Mouse (Mus musculus) cerebellum, postnatal 4 days (tissue): ENCODE measurements around the gene 9230112D13Rik.
A peak's percentile ranks its signal among the peaks of the same experiment; 100 is the strongest.

ENCODE experiments used
- DNase-seq, 2 experiments: peaks; one replicate each; pipeline ENCODE4 v3.0.0; 2022; ENCODE audit warnings: low spot score in 2 of 2, mixed read lengths in 1 of 2

Gene 9230112D13Rik

GRCm38 (mm10) chr14:34522701-34523100, at the start of gene 9230112D13Rik:
Gene 9230112D13Rik (minus strand): TSS chr14:34522801.
- no peak for DNase-seq

DNA sequence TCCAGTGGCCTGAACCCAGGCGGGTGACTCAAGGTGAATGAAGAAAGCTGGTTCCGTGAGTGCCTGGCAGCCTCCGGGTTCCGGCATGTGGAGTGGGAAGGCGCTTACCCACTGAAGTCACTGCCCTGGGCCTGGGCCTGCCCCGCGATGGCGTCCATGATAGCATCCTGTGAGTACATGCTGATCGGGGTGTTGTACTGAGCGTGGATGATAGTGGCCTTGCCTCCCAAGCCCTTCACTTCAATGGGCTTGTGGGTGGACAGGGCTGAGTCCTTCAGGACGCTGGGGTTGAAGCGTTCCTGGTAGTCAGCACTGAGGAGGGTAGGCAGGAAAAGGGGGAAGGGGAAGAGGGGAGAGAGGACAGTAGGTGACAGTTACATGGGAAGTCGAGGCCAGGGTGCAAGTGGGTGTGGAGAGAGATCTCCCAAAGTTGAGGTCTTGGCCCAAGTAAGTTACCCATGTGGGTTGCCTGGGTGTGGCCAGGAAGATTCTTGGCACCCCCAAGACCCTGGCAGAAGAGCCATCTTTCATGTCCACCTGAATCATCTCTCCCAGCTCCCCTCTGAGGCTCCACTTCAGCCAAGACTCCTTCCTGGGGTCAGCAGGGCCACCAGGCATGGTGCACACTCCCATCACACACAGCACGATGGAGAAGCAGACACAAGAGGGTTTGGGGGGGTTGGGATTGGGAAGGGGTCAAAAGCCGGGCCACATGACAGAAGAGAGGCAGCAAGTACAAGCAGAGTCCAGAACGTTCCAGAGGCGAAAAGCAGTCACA, 49.2 kb upstream of the 9230112D13Rik start:
- no peak for DNase-seq

DNA sequence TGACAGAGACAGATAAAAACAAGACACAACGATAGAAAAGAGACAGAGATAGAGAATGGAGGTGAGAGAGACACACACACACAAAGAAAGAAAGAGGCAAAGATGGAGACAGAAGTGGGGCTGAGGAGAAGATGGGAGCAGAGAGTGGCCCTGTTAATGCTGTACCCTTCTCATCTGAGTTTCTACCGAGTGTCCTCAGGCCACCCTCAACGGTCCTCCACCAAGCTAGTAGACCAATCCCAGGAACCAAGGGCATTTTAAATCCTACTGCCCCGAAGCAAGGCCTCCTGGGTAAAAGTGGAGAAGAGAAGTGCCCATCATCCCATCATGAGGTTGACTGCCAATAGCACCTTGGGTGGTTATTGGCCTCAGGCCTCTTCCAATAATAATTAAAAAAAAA, 48.3 kb upstream of the 9230112D13Rik start:
- no peak for DNase-seq

DNA sequence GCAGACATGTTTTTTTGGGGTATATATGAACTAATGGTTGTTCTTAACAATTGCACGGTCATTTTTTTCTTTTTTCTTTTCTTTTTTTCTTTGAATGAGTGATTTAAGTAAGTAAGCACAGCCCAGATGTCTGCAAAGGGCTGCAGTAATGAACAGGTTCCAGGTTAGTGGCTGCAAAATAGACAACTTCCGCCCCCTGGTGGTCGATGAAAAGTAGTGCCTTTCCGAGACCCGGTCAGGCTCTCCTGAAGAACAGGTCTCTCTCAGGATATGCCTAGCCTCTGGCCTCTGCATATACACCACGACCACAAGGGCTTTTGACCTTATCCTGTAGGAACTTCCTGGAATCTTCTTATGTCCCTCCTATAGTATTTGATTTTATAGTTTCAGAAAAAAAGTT, 47.7 kb upstream of the 9230112D13Rik start:
- DNase-seq = peak; percentile 71 to 83

DNA sequence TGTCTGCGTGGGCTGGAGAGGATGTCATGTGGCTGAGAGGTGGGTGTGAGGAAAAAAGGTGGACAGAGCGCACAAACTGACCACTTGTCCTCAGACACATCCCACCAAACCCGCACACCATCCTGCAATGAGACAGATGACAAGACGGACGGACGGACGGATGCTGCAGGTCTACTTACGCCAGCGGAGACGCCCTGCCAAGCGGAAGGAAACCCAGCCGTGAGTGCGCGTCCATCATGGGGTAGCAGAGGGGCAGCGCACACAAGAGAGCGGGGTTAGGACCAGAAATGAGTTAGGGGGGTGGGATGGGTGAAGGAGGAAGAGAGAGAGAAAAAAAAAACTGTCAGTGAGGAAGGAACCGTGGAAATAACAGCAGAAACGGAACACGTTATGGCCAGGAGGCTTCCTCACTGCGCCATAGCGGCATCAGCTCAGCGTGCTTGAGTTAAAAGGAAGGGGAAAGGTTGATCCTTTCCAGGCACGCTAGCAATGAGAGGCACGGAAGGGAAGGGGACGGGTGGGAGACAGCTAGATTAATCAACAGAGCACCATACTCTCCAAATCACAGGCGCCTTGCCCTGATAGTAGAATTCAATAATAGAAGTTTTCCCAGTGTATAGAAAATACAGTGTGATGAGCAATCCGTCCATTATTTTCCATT, 47.1 kb upstream of the 9230112D13Rik start:
- no peak for DNase-seq

DNA sequence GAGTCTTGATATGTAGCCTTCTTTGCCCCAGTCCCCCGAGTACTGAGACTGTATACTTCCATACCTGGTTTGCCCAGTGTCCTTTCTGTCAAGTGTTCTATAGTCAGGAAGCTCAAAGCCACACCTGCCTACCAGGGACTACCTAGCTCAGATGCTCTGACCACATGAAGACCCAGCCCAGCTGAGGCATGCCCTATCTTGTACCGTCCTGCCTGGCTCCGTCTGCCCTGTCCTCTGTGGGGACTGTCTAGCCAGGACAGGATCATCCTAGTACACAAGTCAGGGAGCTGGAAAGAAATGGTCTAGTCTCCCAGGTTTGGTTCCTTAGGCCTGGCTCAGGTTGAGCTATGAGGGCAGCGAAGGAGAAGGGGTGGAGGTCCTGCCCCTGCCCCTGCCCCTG, 46.0 kb upstream of the 9230112D13Rik start:
- DNase-seq = no peak

DNA sequence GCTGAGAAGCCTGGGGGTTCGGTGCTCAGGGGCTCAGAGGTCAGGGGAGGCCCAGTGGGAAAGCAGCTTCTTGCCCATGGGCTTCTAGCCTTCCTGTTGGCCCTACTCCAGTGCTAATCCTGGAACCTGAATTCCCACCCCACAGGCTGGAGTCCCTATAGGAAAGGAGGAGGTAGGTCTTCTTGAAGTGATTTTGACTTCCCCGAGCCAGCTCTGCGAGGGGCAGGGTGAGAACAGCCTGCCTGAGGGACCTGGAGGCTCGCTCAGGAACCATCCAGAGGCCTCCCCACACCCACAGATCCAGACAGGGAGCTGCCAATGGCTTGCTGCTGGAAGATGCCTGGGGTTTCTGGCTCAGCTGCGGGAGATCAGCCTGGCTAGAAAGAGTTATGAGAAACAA, 45.1 kb upstream of the 9230112D13Rik start:
- no peak for DNase-seq

- no peak for DNase-seq
Observed at GRCm38 (mm10) chr14:34566530-34566929, 43.9 kb upstream of the 9230112D13Rik start.

DNA sequence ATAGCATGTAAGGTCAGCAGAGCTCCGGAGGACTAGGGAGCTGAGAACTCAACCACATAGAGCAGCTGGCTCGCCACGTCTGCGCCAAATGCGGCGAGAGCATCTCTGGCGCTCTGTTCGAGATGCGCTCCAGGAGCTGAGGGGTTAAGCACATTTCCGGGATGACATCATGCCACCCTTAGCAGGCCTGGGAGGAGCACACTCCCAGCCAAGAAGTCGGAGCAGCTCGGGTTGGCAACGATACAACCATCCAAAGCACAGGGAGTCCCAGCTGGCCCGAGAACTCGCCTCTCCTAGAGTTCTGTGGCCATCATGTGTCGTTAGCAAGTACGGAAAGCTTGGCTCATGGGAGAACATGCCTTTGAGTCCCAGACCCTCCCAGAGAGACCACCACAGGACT, 43.1 kb upstream of the 9230112D13Rik start:
- peak in 1 of 2 experiments; percentile 24 for DNase-seq

- no peak for DNase-seq
Observed at GRCm38 (mm10) chr14:34564646-34565045, 42.0 kb upstream of the 9230112D13Rik start.

DNA sequence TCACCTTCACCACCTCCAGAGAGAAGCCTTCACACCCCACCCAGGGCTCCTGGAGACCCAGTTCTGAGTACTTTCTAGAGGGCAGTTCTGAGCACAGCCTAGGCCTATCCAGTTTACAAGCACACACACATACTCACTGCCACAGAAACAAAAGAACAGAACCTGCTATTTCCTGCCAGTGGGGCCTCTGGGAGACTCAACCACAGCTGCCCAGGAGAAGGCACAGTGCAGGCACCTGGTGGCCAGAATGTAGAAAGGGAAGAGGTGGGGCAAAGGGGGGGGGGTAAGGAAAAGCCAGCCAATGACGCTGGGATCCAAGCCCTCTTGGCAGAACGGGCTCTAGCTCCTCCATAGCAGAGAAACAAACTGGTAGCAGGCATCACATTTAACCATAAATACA, 39.8 kb upstream of the 9230112D13Rik start:
- DNase-seq = no peak

- no peak for DNase-seq
Observed at GRCm38 (mm10) chr14:34561647-34562046, 39.0 kb upstream of the 9230112D13Rik start.

GRCm38 (mm10) chr14:34558947-34559346, 36.3 kb upstream of the 9230112D13Rik start:
- DNase-seq = no peak

DNA sequence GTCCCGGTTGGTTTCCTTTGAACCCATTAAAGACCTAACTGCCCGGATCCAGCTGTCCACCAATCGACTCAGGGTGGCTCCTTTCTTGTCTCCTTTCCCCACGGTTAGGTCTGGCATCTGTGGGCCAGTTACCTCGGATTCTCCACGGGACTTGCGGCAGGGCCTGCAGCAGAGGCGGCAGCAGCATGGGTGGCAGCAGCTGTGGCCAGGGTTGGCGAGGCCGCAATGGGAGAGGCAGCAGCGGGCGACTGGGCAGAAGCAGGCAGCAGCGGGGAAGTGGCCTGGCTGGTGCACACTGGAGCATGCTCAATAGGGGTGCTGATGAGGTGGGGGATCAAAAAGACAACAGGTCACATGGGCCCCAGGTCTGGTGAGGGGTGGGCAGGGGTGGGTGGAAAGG, 32.6 kb upstream of the 9230112D13Rik start:
- no peak for DNase-seq

DNA sequence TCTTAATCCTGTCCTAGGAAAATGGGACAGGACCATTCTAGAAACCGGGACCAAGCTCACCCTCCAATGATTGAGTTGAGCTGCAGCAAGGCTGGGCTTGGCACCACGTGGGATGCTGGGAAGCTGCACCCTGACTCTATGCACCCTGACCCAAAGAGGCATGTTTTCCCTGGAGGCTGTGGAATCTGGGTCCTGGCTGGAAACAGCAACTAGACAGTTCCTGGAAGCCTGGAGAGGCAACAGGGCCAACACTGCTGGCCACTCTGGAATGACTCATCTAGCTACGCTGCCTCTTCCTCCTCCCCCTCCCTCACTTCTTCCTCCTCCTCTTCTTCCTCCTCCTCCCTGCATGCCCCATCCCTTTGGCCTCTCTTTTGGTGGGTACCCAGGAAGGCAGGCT, 31.4 kb upstream of the 9230112D13Rik start:
- no peak for DNase-seq

DNA sequence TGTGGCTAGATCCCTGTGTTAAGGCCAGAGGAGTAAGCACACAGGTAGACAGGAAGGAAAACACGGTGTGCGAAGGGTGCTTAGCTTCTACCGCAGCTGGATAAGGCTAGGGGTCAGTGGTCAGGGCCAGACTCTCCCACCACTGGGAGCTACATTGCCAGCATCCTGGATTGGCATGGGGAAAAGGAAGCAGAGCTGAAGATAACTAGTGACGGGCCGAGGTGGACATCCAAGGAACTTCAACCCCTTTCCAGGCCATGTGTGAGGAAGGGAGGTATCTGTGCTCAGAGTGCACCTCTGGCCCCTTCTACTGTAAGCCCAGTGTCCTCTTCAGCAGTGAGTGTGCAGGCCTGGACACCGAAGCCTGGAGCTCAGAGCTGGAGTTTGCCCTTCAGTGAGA, 30.9 kb upstream of the 9230112D13Rik start:
- DNase-seq = no peak

DNA sequence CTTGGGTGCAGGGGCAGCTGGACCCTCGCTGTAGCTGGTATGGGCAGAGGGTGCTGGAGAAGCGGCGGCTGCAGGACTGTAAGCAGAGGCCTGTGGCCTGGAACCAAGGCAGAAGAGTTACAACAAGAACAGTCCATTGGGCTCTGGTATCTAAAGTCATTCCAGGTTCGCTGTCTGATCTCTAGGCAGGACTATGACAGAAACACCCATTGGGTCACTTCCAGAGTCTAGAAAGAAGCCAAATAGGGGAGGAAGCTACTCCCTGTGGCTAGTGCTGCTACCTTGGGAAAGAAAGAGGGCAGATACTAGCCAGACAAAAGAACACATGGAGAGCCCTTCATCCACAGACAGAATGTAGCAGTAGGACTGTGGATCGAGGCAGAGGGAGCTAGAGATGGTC, 29.6 kb upstream of the 9230112D13Rik start:
- DNase-seq = no peak

- DNase-seq = peak; percentile 71 to 84
Observed at GRCm38 (mm10) chr14:34549004-34549671, 26.5 kb upstream of the 9230112D13Rik start.

DNA sequence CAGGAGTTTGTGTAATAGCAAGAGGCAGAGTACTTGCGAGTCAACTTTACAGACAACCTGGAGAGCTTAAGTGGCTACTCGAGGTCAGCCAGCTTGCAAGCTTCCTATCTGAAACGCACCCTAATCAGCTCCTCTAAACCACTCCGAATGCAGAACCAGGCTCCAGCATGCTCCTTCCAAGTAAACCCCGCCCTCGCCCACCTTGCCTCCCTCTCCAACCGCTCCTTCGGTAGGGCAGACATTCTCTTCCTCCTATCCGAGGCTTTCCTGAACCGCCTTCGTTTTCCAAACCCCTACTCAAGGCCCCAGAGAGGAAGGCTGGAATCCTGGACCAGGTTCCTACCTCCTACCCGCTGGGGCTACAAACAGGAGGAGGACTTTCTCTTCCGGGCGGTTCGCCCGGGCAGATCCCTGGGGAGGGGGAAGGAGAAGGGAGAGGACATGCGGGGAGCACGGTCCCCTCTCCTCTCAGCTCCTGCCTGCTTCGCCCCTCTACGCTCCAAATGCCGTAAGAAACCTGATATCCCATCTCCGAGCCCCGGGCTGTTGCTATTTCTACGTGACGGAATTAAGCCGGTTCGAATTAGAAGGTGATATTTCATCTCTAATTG, 25.9 kb upstream of the 9230112D13Rik start:
- DNase-seq = peak in 1 of 2 experiments; percentile 42

GRCm38 (mm10) chr14:34544545-34544944, 21.9 kb upstream of the 9230112D13Rik start:
- DNase-seq = no peak

DNA sequence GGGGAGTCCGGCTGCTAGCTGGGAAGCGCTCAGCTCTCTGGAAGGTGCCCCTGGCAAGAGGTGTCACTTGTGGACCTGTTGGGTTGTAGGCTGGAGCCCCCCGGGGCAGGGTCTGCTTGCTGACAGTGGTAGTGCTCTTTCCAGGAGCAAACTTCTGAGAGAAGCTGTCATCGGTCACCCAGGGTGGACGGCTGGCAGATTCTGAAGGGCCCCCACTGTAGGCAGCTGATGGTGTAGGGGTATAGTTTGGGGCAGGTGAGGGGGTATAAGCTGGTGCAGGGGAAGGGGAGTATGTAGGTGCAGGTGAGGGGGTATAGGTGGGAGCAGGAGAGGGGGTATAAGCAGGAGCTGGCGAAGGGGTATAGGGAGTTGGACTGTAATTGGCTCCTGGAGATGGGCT, 21.4 kb upstream of the 9230112D13Rik start:
- no peak for DNase-seq

GRCm38 (mm10) chr14:34543596-34543995, 21.0 kb upstream of the 9230112D13Rik start:
- DNase-seq = no peak
